Comparison of ENCODE assay signal across 1 mouse cellular context in the genomic region with DNA sequence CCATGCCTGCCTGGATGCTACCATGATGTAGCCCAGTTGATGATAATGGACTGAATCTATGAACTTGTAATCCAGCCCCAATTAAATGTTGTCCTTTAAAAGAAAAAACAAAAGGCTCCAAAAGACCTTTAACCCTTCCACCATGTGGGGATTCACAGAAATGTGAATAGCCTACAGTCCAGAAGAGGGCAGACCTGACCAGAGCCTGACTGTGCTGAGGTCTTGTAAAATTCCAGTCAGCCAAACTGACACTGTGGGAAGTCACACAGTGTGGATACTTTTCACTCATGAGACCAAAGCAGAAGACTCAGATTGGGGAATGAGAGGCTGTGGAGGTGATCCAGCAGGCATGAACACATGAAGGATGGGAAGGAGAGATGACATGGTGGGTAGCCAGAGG.
TF ChIP-seq lines count a peak whose summit lies in the region.

No protein-coding gene starts in this region.

TF ChIP-seq in MEL, 35 proteins besides CTCF, POLR2A, EP300 and RAD21:
- no peak for TF ChIP-seq RCOR1 (IDR thresholded peaks at IDR 0.05; ENCODE audit: low read depth, low read length)
- TF ChIP-seq SMC3 (IDR thresholded peaks at IDR 0.05; ENCODE audit: low read depth, low read length): peak; percentile 37
- peak; percentile 25; the same call in 1 of the 2 replicates for TF ChIP-seq ZC3H11A (IDR thresholded peaks at IDR 0.05; ENCODE audit: low read depth, low read length)
